ENCODE assay signal across 12 mouse cellular contexts in the genomic region with DNA sequence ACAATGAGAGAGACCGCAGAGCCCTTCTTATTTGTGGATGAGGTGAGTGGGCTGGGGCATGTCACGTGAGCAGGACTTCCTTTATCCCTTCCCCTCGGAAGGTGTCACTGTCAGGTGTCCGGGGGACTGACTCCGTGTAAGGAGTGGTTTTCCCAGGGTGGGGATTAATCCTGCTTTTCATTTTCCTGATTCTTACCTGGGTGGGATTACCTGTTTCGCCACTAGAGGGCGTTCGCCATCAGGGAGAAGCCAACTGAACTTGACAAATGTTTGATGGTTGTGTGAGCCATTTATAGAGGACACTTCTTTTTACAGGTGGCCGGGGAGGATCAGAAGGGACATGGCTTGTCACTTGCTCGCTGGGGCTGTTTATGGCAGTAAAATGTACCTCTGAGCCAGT.
DNase-seq lines count a peak whose midpoint lies in the region; ATAC-seq and TF ChIP-seq lines count a peak whose summit lies in the region.
"Had no signal": no experiment of that assay in that cellular context is flagged by ENCODE, and none has a peak within 500 bp of the region (broad histone marks: within the 10 kb centered on the region; RNA-seq: fewer than 3 reads in every experiment).

No protein-coding gene starts in this region.

- no peak overlapping the region for H3K4me2 ChIP-seq in liver, embryonic 14.5 days (ENCODE audit: low read depth)
- H3K4me2 ChIP-seq: heart, embryonic 13.5 days; limb, embryonic 15.5 days had no signal

- H3K27ac ChIP-seq in liver, embryonic 14.5 days: no peak overlapping the region
- H3K27ac ChIP-seq: heart, embryonic 13.5 days; limb, embryonic 15.5 days had no signal

- H3K9ac ChIP-seq in liver, embryonic 14.5 days (replicated peaks): no peak overlapping the region
- H3K9ac ChIP-seq: heart, embryonic 13.5 days; limb, embryonic 15.5 days had no signal

- H3K36me3 ChIP-seq in E14TG2a.4 (ENCODE audit: insufficient read depth, low read length): peaks cover 27% of the 10 kb centered on the region
- H3K36me3 ChIP-seq in liver, embryonic 14.5 days (replicated peaks; ENCODE audit: control insufficient read depth, insufficient read depth, low read depth): no peaks in the 10 kb centered on the region
- H3K36me3 ChIP-seq: limb, embryonic 15.5 days had no signal

- H3K27me3 ChIP-seq in E14TG2a.4 (ENCODE audit: insufficient read depth, low read length): no peaks in the 10 kb centered on the region
- no peaks in the 10 kb centered on the region for H3K27me3 ChIP-seq in liver, embryonic 14.5 days (ENCODE audit: control insufficient read depth, insufficient read depth, low read length)
- H3K27me3 ChIP-seq: heart, embryonic 13.5 days; limb, embryonic 15.5 days had no signal

- H3K9me3 ChIP-seq in E14TG2a.4 (ENCODE audit: low read length): peaks cover 17% of the 10 kb centered on the region
- H3K9me3 ChIP-seq in liver, embryonic 14.5 days (ENCODE audit: control insufficient read depth, low read length): no peaks in the 10 kb centered on the region
- H3K9me3 ChIP-seq: limb, embryonic 15.5 days had no signal

- H3K4me1 ChIP-seq in E14TG2a.4 (replicated peaks; ENCODE audit: low read depth, low read length): peaks cover 15% of the 10 kb centered on the region
- peaks cover 0 to 3% of the 10 kb centered on the region in 2 experiments; a peak in 1 of 4 replicates for H3K4me1 ChIP-seq in liver, embryonic 14.5 days (replicated peaks; ENCODE audit: control insufficient read depth in 2 of 2, insufficient read depth in 2 of 2, low read length in 1 of 2)
- H3K4me1 ChIP-seq: heart, embryonic 13.5 days; limb, embryonic 15.5 days had no signal

- no peak overlapping the region for H3K4me3 ChIP-seq in E14TG2a.4 (replicated peaks; ENCODE audit: low read length)
- H3K4me3 ChIP-seq in liver, embryonic 14.5 days (ENCODE audit: insufficient read depth in 1 of 2, low read depth in 2 of 2, low read length in 2 of 2): no peak overlapping the region
- H3K4me3 ChIP-seq: heart, embryonic 13.5 days; limb, embryonic 15.5 days had no signal

- ATAC-seq in liver, embryonic 14.5 days (ENCODE audit: insufficient read depth): no peak
- ATAC-seq in inflammation-experienced regulatory T-cells, adult 6 months: no peak
- ATAC-seq: forebrain, embryonic 14.5 days; midbrain, embryonic 16.5 days had no signal

- DNase-seq in kidney, adult 9 months: peak; percentile 4
- no peak for DNase-seq in kidney, adult 11 months
- peak; percentile 33 for DNase-seq in 416B (ENCODE audit: low read depth)
- no peak for DNase-seq in liver, embryonic 14.5 days (ENCODE audit: low read depth in 3 of 3, low spot score in 3 of 3)
- no peak for DNase-seq in right cerebral cortex, postnatal 4 days
- DNase-seq: kidney, adult 8-10 months had no signal

- TF ChIP-seq CTCF in E14TG2a.4 (conservative IDR thresholded peaks at IDR 0.05; ENCODE audit: low read length): peak; percentile 87
- TF ChIP-seq CTCF in liver, embryonic 14.5 days (IDR thresholded peaks at IDR 0.05; ENCODE audit: low read depth): peak; percentile 67

- no peak for TF ChIP-seq EP300 in liver, embryonic 14.5 days (IDR thresholded peaks at IDR 0.05; ENCODE audit: low read depth)

- 52% methylated on average over 10 of the region's 10 CpGs for WGBS in liver, embryonic 14.5 days (ENCODE audit: insufficient replicate concordance)

Comparison
In these comparisons a context has a peak if more than half of its experiments do, and no peak if none do; other contexts are left out.
1. DNase-seq: peak in kidney, adult 9 months (single experiment) and 416B (single experiment); none in kidney, adult 11 months (single experiment), liver, embryonic 14.5 days (0 of 3) and right cerebral cortex, postnatal 4 days (single experiment).